Mouse (Mus musculus) heart, postnatal 0 days (tissue): ENCODE results near the gene Uvrag. TPM values are rescaled to one million over a fixed set of nuclear protein-coding genes. Genes with fewer than 3 reads are reported as not detected.
"Not testable (repeated sequence)": the region's sequence is repeated elsewhere in the genome, so short reads cannot be mapped to it uniquely, and the experiment has no call there.

ENCODE experiments used
- ATAC-seq: fragments of 200-750 bp; cut with Nextera tagmentation; 2 replicates; pipeline ENCODE4 v1.8.0; 2017; ENCODE audit warnings: low read depth, moderate number of reproducible peaks, moderate library complexity; ENCODE audit not compliant: insufficient read depth
- DNase-seq: peaks from one replicate; pipeline ENCODE4 v3.0.0-alpha.2; 2016; ENCODE audit warnings: low spot score
- H3K27ac ChIP-seq: fragments of 300-500 bp; sonication (generic); 2 replicates; pipeline ENCODE4 v1.5.1; 2014; ENCODE audit warnings: low read depth, mild to moderate bottlenecking
- H3K27me3 ChIP-seq: fragments of 300-500 bp; sonication (generic); 2 replicates; pipeline ENCODE4 v1.6.1; 2014; ENCODE audit warnings: low read length, mixed read lengths; ENCODE audit not compliant: control insufficient read depth, insufficient read depth
- H3K36me3 ChIP-seq: fragments of 300-500 bp; sonication (generic); replicated peaks from 2 replicates; pipeline ENCODE4 v1.6.1; 2014; ENCODE audit warnings: low read length, mixed read lengths; ENCODE audit not compliant: control insufficient read depth, insufficient read depth
- H3K4me1 ChIP-seq: fragments of 300-500 bp; sonication (generic); 2 replicates; pipeline ENCODE4 v1.6.1; 2014; ENCODE audit warnings: antibody characterized with exemption; ENCODE audit not compliant: control insufficient read depth, insufficient read depth
- H3K4me2 ChIP-seq: fragments of 300-500 bp; sonication (generic); 2 replicates; pipeline ENCODE4 v1.6.1; 2014; ENCODE audit warnings: low read depth, mild to moderate bottlenecking, low read length, moderate library complexity
- H3K4me3 ChIP-seq: fragments of 300-500 bp; sonication (generic); 2 replicates; pipeline ENCODE4 v1.5.1; 2014; ENCODE audit warnings: low read depth, low read length
- H3K9ac ChIP-seq: fragments of 300-500 bp; sonication (generic); replicated peaks from 2 replicates; pipeline ENCODE4 v1.6.1; 2014; ENCODE audit warnings: low read depth, low read length, mixed read lengths
- H3K9me3 ChIP-seq: fragments of 300-500 bp; sonication (generic); replicated peaks from 2 replicates; pipeline ENCODE4 v1.6.1; 2016; ENCODE audit warnings: low read length; ENCODE audit not compliant: control insufficient read depth
- CTCF ChIP-seq: IDR thresholded peaks from 2 replicates; pipeline ENCODE4 v1.5.1; 2016; ENCODE audit warnings: antibody characterized with exemption, control low read depth, low read depth
- EP300 ChIP-seq: IDR thresholded peaks from 2 replicates; pipeline ENCODE4 v1.6.1; 2016; ENCODE audit warnings: antibody characterized with exemption, low read depth
- WGBS: fragments of 180-500 bp; shearing (Covaris S2); extraction: QIAGEN DNeasy Blood & Tissue Kit; methylation state at CpG from one replicate; pipeline ENCODE4 v1.1.7; 2014; 5-methylcytosine and 5-hydroxymethylcytosine counted together
- polyA plus RNA-seq: library from polyadenylated mRNA; unstranded; fragments of >200 nt; fragmentation: Nextera tagmentation; extraction: Ambion mirVana; gene quantifications from 2 replicates; pipeline ENCODE4 v1.2.1, GENCODE M21; 2015
- total RNA-seq: library from RNA; depleted of rRNA; stranded (reverse); fragments of >200 nt; gene quantifications from 2 replicates; pipeline ENCODE4 v1.2.3, GENCODE M21; 2014; ENCODE audit warnings: low replicate concordance

Uvrag gene
- total and polyA plus RNA-seq, 2 experiments from 2014 or later, result 11.8 to 38.1 TPM

- no peak overlapping the region for H3K9ac ChIP-seq
- H3K27ac ChIP-seq, result peak overlapping the region; percentile 44; the same call in 1 of the 2 replicates
- 38% methylated on average over 2 of the region's 2 CpGs for WGBS
- H3K36me3 ChIP-seq, result peaks cover 8% of the 10 kb centered on the region; the same call in 1 of the 2 replicates
- ATAC-seq (no peak), DNase-seq (no peak)
- H3K27me3 ChIP-seq, result no peaks in the 10 kb centered on the region
- H3K4me2 ChIP-seq, result no peak overlapping the region
- H3K4me1 ChIP-seq, result peaks cover 8% of the 10 kb centered on the region; the same call in 1 of the 2 replicates
- TF ChIP-seq CTCF (no peak), EP300 (no peak)
- H3K9me3 ChIP-seq, result no peaks in the 10 kb centered on the region
- H3K4me3 ChIP-seq, result no peak overlapping the region
Measured at GRCm38 (mm10) chr7:99065920-99066319, 75.0 kb downstream of the Uvrag start.

DNA sequence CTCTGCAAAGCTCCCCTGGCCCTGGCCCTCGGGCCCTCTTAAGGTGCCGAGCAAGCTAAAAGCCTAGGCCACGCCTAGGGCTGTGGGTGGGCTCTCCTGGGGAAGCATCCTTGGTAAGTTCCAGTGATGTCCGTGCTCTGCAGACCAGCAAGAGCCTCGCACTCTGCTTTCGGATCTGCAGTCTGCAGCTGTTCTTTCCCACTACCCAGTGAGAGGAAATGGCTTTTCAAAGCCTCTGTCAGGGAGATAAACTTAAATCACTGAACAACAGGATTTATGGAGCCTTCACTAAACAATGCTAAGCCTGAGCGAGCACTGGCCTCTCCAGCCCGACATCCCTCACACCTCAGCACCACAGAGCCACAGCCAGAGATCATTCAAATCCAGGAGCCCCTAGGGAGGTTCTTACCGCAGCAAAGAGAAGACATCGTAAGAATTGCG, 75.5 kb downstream of the Uvrag start:
- TF ChIP-seq CTCF, result no peak
- TF ChIP-seq EP300, result no peak
- DNase-seq (no peak), ATAC-seq (no peak)
- no peaks in the 10 kb centered on the region for H3K27me3 ChIP-seq
- 36% methylated on average over 11 of the region's 11 CpGs for WGBS
- H3K36me3 ChIP-seq, result peaks cover 8% of the 10 kb centered on the region; the same call in 1 of the 2 replicates
- no peak overlapping the region for H3K4me3 ChIP-seq
- 0 out of 2 replicates have a peak overlapping the region, but pooled peaks have one; percentile 28 for H3K27ac ChIP-seq
- no peaks in the 10 kb centered on the region for H3K9me3 ChIP-seq
- no peak overlapping the region for H3K9ac ChIP-seq
- peaks cover 7% of the 10 kb centered on the region; the same call in 1 of the 2 replicates for H3K4me1 ChIP-seq
- H3K4me2 ChIP-seq, result no peak overlapping the region

GRCm38 (mm10) chr7:99064795-99065194, 76.1 kb downstream of the Uvrag start:
- TF ChIP-seq EP300 (no peak), CTCF (no peak)
- ATAC-seq (no peak), DNase-seq (no peak)
- Histone ChIP-seq H3K9ac (no peak overlapping the region), H3K36me3 (peaks cover 8% of the 10 kb centered on the region; the same call in 1 of the 2 replicates), H3K4me2 (no peak overlapping the region), H3K27ac (no peak overlapping the region), H3K4me1 (peaks cover 7% of the 10 kb centered on the region; the same call in 1 of the 2 replicates), H3K27me3 (no peaks in the 10 kb centered on the region), H3K9me3 (no peaks in the 10 kb centered on the region), H3K4me3 (no peak overlapping the region)
- WGBS, result 88% methylated on average over 3 of the region's 3 CpGs

DNA sequence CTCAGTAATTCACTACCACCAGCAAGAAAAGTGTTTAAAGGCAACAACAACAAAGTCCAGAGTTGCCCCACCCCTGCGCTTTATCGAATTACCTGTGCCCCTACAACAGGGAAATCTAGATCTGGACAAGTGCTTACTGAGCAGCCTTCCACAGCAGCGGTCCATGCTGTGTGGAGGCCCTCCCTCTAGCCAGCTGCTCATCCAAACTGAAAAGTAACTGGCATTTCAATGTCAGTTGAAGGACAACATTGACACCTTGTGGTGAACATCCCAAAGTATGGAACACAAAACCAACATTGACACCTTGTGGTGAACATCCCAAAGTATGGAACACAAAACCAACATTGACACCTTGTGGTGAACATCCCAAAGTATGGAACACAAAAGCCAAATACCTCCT, 78.7 kb downstream of the Uvrag start:
- ATAC-seq, H3K9me3 ChIP-seq, H3K4me1 ChIP-seq, H3K9ac ChIP-seq, H3K4me2 ChIP-seq, H3K36me3 ChIP-seq, H3K27ac ChIP-seq, H3K4me3 ChIP-seq, DNase-seq, H3K27me3 ChIP-seq: not testable (repeated sequence)
- 76% methylated on average over 3 of the region's 3 CpGs for WGBS
- TF ChIP-seq CTCF, result peak; percentile 42

GRCm38 (mm10) chr7:99061056-99061680, 79.8 kb downstream of the Uvrag start:
- no peak for ATAC-seq
- WGBS, result 80% methylated on average over 7 of the region's 7 CpGs
- DNase-seq, result no peak
- H3K4me2 ChIP-seq, result no peak overlapping the region
- H3K9ac ChIP-seq, result no peak overlapping the region
- no peaks in the 10 kb centered on the region for H3K4me1 ChIP-seq
- H3K9me3 ChIP-seq, result no peaks in the 10 kb centered on the region
- H3K36me3 ChIP-seq, result no peaks in the 10 kb centered on the region; the same call in 1 of the 2 replicates
- H3K4me3 ChIP-seq, result no peak overlapping the region
- H3K27ac ChIP-seq, result no peak overlapping the region
- H3K27me3 ChIP-seq, result no peaks in the 10 kb centered on the region
- TF ChIP-seq EP300 (no peak), CTCF (no peak)

- H3K9ac ChIP-seq, result no peak overlapping the region
- no peak for ATAC-seq
- WGBS, result 88% methylated on average over 5 of the region's 5 CpGs
Measured at GRCm38 (mm10) chr7:99060476-99060875, 80.5 kb downstream of the Uvrag start.

More at GRCm38 (mm10) chr7:99060476-99060875, 80.5 kb downstream of the Uvrag start:
- Histone ChIP-seq H3K27ac (no peak overlapping the region), H3K4me2 (no peak overlapping the region), H3K27me3 (no peaks in the 10 kb centered on the region), H3K4me1 (no peaks in the 10 kb centered on the region), H3K9me3 (no peaks in the 10 kb centered on the region), H3K36me3 (no peaks in the 10 kb centered on the region; the same call in 1 of the 2 replicates), H3K4me3 (no peak overlapping the region)
- no peak for TF ChIP-seq EP300
- TF ChIP-seq CTCF, result no peak
- no peak for DNase-seq
